Mouse (Mus musculus) C2C12 (cell line): ENCODE measurements around the gene Plekhg1. TPM values are rescaled to one million over a fixed set of nuclear protein-coding genes. Genes with fewer than 3 reads are reported as not detected.

Experiments used
- H3K27me3 ChIP-seq: one replicate; pipeline ENCODE4 v1.6.1; 2011; ENCODE audit not compliant: control insufficient read depth, insufficient read depth, insufficient read length
- H3K36me3 ChIP-seq: one replicate; pipeline ENCODE4 v1.6.1; 2011; ENCODE audit not compliant: control insufficient read depth, insufficient read depth
- H3K4me3 ChIP-seq: one replicate; pipeline ENCODE4 v1.5.1; 2011; ENCODE audit warnings: mild to moderate bottlenecking, control low read depth; ENCODE audit not compliant: poor library complexity, insufficient read depth, severe bottlenecking
- H3K79me2 ChIP-seq: one replicate; pipeline ENCODE4 v1.6.1; 2011; ENCODE audit not compliant: control insufficient read depth, insufficient read depth
- H3K79me3 ChIP-seq: one replicate; pipeline ENCODE4 v1.6.1; 2011; ENCODE audit warnings: low read depth, control low read depth
- H3ac ChIP-seq: one replicate; pipeline ENCODE3; 2011; ENCODE audit warnings: low read depth; ENCODE audit not compliant: control insufficient read depth, insufficient read length
- CEBPB ChIP-seq: IDR thresholded peaks from one replicate; pipeline ENCODE4 v1.6.1; 2011; ENCODE audit warnings: low read depth, mild to moderate bottlenecking, control low read depth, moderate library complexity
- CTCF ChIP-seq: IDR thresholded peaks from one replicate; pipeline ENCODE4 v1.5.1; 2011; ENCODE audit not compliant: control insufficient read depth, insufficient read depth, insufficient read length
- FOSL1 ChIP-seq: IDR thresholded peaks from one replicate; pipeline ENCODE4 v1.8.0; 2011; ENCODE audit warnings: mild to moderate bottlenecking, low read length; ENCODE audit not compliant: poor library complexity, insufficient read depth, severe bottlenecking
- MAX ChIP-seq: IDR thresholded peaks from one replicate; pipeline ENCODE4 v1.6.1; 2011; ENCODE audit warnings: mild to moderate bottlenecking, control low read depth
- MYOD1 ChIP-seq: IDR thresholded peaks from one replicate; pipeline ENCODE4 v1.6.1; 2011; ENCODE audit warnings: low read depth; ENCODE audit not compliant: control insufficient read depth, insufficient read length
- MYOG ChIP-seq: IDR thresholded peaks from one replicate; pipeline ENCODE4 v1.6.1; 2011; ENCODE audit not compliant: control insufficient read depth, insufficient read length; ENCODE audit errors: extremely low read depth
- USF1 ChIP-seq: IDR thresholded peaks from one replicate; pipeline ENCODE4 v1.6.1; 2011; ENCODE audit warnings: low read depth, mild to moderate bottlenecking, control low read depth, moderate library complexity
- polyA plus RNA-seq: library from polyadenylated mRNA; unstranded; fragments of >200 nt; fragmentation: generic; extraction: Trizol; gene quantifications from one replicate; pipeline ENCODE4 v1.2.1, GENCODE M21; 2012; ENCODE audit warnings: missing spikeins

Gene Plekhg1
- polyA plus RNA-seq, 1 experiment, result under 0.01 TPM

DNA sequence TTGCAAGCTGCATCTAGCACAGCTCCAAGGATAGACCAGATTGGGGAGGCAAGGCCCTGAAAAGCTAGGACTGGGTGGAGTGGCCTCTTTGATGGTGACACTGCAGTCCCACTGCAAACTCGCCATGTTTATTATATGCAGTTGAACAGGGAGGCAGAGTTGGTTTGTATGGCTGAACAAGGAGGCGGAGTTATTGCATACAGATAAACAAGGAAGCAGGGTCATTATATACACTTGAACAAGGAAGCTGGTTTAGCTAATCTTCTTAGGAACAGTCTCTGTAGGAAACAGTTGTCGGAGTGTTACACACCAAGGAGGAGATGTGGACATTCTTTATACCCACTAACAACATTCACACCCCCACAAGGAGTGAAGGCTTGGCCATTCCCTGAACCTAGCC, 112.6 kb downstream of the Plekhg1 start:
- TF ChIP-seq MYOD1, result no peak
- TF ChIP-seq FOSL1, result no peak
- TF ChIP-seq MAX, result no peak
- no peak for TF ChIP-seq CTCF
- TF ChIP-seq USF1, result no peak
- TF ChIP-seq MYOG, result no peak
- TF ChIP-seq CEBPB, result no peak
- no peaks in the 10 kb centered on the region for H3K79me3 ChIP-seq
- H3K36me3 ChIP-seq, result no peaks in the 10 kb centered on the region
- no peaks in the 10 kb centered on the region for H3K27me3 ChIP-seq
- H3K79me2 ChIP-seq, result no peaks in the 10 kb centered on the region
- no peak overlapping the region for H3ac ChIP-seq
- no peak overlapping the region for H3K4me3 ChIP-seq

DNA sequence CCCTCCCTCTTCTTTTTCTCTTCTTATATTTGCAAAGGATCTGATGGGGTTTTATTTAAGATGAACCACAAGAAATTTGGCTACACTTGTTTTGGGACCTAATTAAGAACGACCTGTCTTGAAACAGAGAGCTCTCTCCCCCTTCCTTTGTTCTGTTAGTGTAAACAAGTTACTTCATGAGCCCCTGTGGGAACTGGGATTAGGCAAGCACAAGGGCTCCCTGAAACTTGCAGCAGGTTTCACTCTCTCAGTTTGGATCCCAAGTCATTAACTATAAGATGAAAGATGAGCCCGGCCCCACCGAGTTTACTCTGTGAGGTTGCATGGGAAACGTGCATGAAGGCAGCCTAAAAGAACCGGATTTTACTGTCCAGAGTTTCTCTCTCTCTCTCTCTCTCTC, 117.7 kb downstream of the Plekhg1 start:
- TF ChIP-seq USF1 (no peak), FOSL1 (no peak), CEBPB (no peak), MYOD1 (no peak), CTCF (no peak), MAX (no peak), MYOG (no peak)
- Histone ChIP-seq H3K79me2 (no peaks in the 10 kb centered on the region), H3K36me3 (no peaks in the 10 kb centered on the region), H3K4me3 (no peak overlapping the region), H3ac (no peak overlapping the region), H3K27me3 (peaks cover 4% of the 10 kb centered on the region), H3K79me3 (no peaks in the 10 kb centered on the region)

DNA sequence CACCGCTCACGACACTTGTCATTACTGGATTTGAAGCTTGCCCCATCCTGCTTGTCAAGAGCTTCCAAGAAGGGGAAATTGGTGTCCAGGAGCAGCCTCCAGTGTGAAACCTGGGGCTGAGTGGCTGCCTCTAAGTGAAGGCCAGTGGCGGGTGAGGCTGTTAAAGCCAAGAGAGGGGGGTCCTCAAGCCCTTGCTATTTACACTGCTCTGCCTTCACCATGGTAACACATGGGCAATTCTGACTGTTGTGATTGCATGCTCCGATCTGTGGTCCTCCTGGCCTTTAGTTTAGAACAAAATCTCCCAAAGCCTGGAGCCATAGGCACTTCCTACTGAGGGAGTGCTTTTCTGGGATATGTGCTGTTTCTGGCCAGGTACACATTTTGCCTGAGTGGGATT, 118.3 kb downstream of the Plekhg1 start:
- no peak for TF ChIP-seq USF1
- TF ChIP-seq MYOD1, result no peak
- no peak for TF ChIP-seq MYOG
- TF ChIP-seq CEBPB, result no peak
- TF ChIP-seq CTCF, result no peak
- TF ChIP-seq FOSL1, result no peak
- no peak for TF ChIP-seq MAX
- H3K4me3 ChIP-seq, result no peak overlapping the region
- H3ac ChIP-seq, result no peak overlapping the region
- H3K36me3 ChIP-seq, result no peaks in the 10 kb centered on the region
- H3K79me2 ChIP-seq, result no peaks in the 10 kb centered on the region
- peaks cover 4% of the 10 kb centered on the region for H3K27me3 ChIP-seq
- no peaks in the 10 kb centered on the region for H3K79me3 ChIP-seq

DNA sequence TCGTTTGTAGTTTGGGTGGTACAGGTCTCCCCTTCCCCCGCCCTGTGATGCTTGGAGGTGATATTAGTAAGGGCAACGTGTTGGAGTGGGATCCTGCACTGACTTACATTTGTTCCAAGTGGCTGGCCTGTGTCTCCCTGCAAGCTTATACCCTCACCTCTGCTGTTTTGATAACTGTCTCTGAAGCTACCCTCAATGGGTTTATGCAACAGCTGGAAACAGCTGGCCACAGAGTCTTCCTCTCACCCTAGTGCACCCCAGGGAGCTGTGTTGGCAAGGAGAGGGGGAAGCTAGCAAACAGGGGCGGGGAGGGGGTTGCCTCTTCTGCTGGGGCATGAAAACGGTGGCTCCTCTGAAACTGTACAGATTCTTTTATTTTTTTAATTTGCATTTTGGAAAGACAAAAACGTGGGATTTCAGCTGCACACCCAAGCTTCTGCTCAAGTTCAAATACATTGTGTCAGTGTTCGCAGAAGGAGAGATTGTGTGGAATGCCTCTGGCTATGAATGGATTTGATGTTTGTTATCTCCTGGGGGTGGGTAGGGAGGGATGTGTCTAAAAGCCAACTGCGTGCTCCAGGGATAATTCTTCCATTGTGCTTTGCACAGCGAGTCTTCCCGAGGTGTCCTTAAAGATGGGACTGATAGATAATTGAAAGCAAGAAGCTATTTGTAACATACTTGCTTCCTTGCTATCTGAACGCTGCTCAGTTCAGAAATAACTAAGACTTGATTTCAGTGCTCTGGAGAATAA, 119.0 kb downstream of the Plekhg1 start:
- Histone ChIP-seq H3ac (no peak overlapping the region), H3K27me3 (peaks cover 8% of the 10 kb centered on the region), H3K4me3 (no peak overlapping the region), H3K79me3 (no peaks in the 10 kb centered on the region), H3K36me3 (no peaks in the 10 kb centered on the region), H3K79me2 (no peaks in the 10 kb centered on the region)
- no peak for TF ChIP-seq MYOG
- no peak for TF ChIP-seq MYOD1
- no peak for TF ChIP-seq CEBPB
- TF ChIP-seq CTCF, result no peak
- no peak for TF ChIP-seq FOSL1
- TF ChIP-seq MAX, result no peak
- TF ChIP-seq USF1, result no peak

DNA sequence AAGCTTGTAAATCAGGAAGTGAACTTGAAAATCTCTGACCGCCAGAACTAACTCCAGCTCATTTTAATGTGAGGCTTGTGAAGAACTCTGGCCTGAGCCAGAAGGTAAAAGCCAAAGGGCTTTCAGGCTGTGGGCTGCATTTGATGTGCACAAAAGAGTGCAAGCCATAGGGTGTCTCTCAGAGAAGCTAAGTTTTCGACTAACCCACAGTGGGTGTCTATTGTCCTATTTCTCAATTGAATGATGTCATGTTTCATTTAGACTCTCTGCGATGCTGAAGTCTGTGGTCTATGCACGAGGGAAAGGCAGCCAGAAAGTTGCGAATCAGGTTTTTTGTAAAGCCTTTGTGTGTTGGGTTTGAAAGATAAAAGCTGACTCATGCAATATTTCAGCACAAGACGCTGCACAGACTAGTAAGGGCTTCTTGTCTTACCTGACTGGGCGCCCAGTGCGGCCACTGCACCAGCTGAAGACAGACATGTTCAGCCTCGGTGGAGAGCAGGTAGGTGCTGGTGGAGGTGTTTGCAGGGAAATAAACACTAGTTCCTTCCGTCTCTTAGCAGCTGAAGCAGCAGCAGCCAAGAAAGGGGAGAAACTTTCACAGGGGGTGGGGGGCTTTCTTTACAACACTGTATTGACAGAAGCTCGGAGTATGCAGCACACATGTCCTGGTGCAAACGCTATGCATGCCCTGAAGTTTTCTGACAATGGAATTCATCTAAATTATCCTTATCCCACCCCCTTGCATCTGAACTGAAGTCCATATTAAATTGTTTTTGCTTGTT, 123.4 kb downstream of the Plekhg1 start:
- Histone ChIP-seq H3K4me3 (no peak overlapping the region), H3ac (no peak overlapping the region), H3K79me2 (no peaks in the 10 kb centered on the region), H3K79me3 (no peaks in the 10 kb centered on the region), H3K27me3 (peaks cover 5% of the 10 kb centered on the region), H3K36me3 (no peaks in the 10 kb centered on the region)
- TF ChIP-seq USF1 (no peak), MYOD1 (no peak), CEBPB (no peak), FOSL1 (no peak), CTCF (no peak), MAX (no peak), MYOG (no peak)
